Mouse (Mus musculus) limb, embryonic 11.5 days (tissue): ENCODE results near the gene Narfl. TPM values are rescaled to one million over a fixed set of nuclear protein-coding genes. Genes with fewer than 3 reads are reported as not detected.

Experiments
- ATAC-seq: fragments of 200-750 bp; cut with Nextera tagmentation; 2 replicates; pipeline ENCODE4 v1.8.0; 2017; ENCODE audit warnings: low read depth; ENCODE audit not compliant: insufficient number of reproducible peaks, low FRiP score, low TSS enrichment
- DNase-seq: peaks from one replicate; pipeline ENCODE4 v3.0.0-alpha.2; 2015; ENCODE audit warnings: low spot score
- H3K27ac ChIP-seq: fragments of 300-500 bp; sonication (generic); replicated peaks from 2 replicates; pipeline ENCODE4 v1.5.1; 2014; ENCODE audit warnings: low read depth, mild to moderate bottlenecking, low read length
- H3K27me3 ChIP-seq: fragments of 300-500 bp; sonication (generic); 2 replicates; pipeline ENCODE4 v1.6.1; 2014; ENCODE audit warnings: mild to moderate bottlenecking, low read length, mixed read lengths; ENCODE audit not compliant: control insufficient read depth, insufficient read depth
- H3K36me3 ChIP-seq: fragments of 300-500 bp; sonication (generic); 2 replicates; pipeline ENCODE4 v1.6.1; 2014; ENCODE audit warnings: mild to moderate bottlenecking, low read length, moderate library complexity, mixed read lengths; ENCODE audit not compliant: control insufficient read depth, insufficient read depth
- H3K4me1 ChIP-seq: fragments of 300-500 bp; sonication (generic); 2 replicates; pipeline ENCODE4 v1.6.1; 2014; ENCODE audit warnings: low read length, mixed read lengths; ENCODE audit not compliant: control insufficient read depth, insufficient read depth
- H3K4me2 ChIP-seq: fragments of 300-500 bp; sonication (generic); 2 replicates; pipeline ENCODE4 v1.6.1; 2014; ENCODE audit warnings: low read depth, mild to moderate bottlenecking, moderate library complexity; ENCODE audit not compliant: severe bottlenecking
- H3K4me3 ChIP-seq: fragments of 300-500 bp; sonication (generic); 2 replicates; pipeline ENCODE4 v1.5.1; 2014; ENCODE audit warnings: low read depth, low read length
- H3K9ac ChIP-seq: fragments of 300-500 bp; sonication (generic); 2 replicates; pipeline ENCODE4 v1.6.1; 2014; ENCODE audit warnings: mild to moderate bottlenecking, low read length
- H3K9me3 ChIP-seq: fragments of 300-500 bp; sonication (generic); 2 replicates; pipeline ENCODE4 v1.6.1; 2016; ENCODE audit warnings: low read length; ENCODE audit not compliant: control insufficient read depth
- WGBS: fragments of 180-500 bp; shearing (Covaris S2); extraction: QIAGEN DNeasy Blood & Tissue Kit; methylation state at CpG from one replicate; pipeline ENCODE4 v1.1.7; 2014; 5-methylcytosine and 5-hydroxymethylcytosine counted together
- polyA plus RNA-seq: library from polyadenylated mRNA; unstranded; fragments of >200 nt; fragmentation: Nextera tagmentation; extraction: Ambion mirVana; gene quantifications from 2 replicates; pipeline ENCODE4 v1.2.1, GENCODE M21; 2014

Narfl gene
- polyA plus RNA-seq, 1 experiment from 2014 or later, result 23.6 TPM

- Histone ChIP-seq H3K9ac (no peak overlapping the region), H3K27me3 (no peaks in the 10 kb centered on the region), H3K4me3 (no peak overlapping the region), H3K4me2 (no peak overlapping the region), H3K27ac (no peak overlapping the region), H3K4me1 (peaks cover 4% of the 10 kb centered on the region; the same call in 1 of the 2 replicates), H3K36me3 (no peaks in the 10 kb centered on the region), H3K9me3 (no peaks in the 10 kb centered on the region)
- WGBS, result 44% methylated on average over 4 of the region's 4 CpGs
- DNase-seq (no peak), ATAC-seq (no peak)
Measured at GRCm38 (mm10) chr17:25755627-25756377, 17.8 kb upstream of the Narfl start.

GRCm38 (mm10) chr17:25756378-25757242 lies 17.0 kb upstream of the Narfl start:
- Histone ChIP-seq H3K27ac (no peak overlapping the region), H3K4me3 (no peak overlapping the region), H3K4me2 (no peak overlapping the region), H3K9me3 (no peaks in the 10 kb centered on the region), H3K27me3 (no peaks in the 10 kb centered on the region), H3K4me1 (peaks cover 4% of the 10 kb centered on the region; the same call in 1 of the 2 replicates), H3K9ac (no peak overlapping the region; the same call in 1 of the 2 replicates), H3K36me3 (no peaks in the 10 kb centered on the region)
- ATAC-seq (no peak), DNase-seq (no peak)
- WGBS, result 79% methylated on average over 9 of the region's 9 CpGs

- Histone ChIP-seq H3K27me3 (no peaks in the 10 kb centered on the region), H3K27ac (no peak overlapping the region), H3K4me3 (no peak overlapping the region), H3K9me3 (no peaks in the 10 kb centered on the region), H3K4me1 (peaks cover 4% of the 10 kb centered on the region; the same call in 1 of the 2 replicates), H3K4me2 (no peak overlapping the region), H3K9ac (no peak overlapping the region), H3K36me3 (no peaks in the 10 kb centered on the region)
- DNase-seq (no peak), ATAC-seq (no peak)
- WGBS, result 78% methylated on average over 3 of the region's 3 CpGs
Measured at GRCm38 (mm10) chr17:25757691-25758090, 15.9 kb upstream of the Narfl start.

- H3K36me3 ChIP-seq, result no peaks in the 10 kb centered on the region
- H3K27me3 ChIP-seq, result no peaks in the 10 kb centered on the region
- no peak overlapping the region for H3K27ac ChIP-seq
Measured at GRCm38 (mm10) chr17:25760148-25760547, 13.4 kb upstream of the Narfl start.

GRCm38 (mm10) chr17:25761561-25761970 lies 12.0 kb upstream of the Narfl start:
- WGBS, result 67% methylated on average over 4 of the region's 4 CpGs
- DNase-seq (no peak), ATAC-seq (no peak)
- Histone ChIP-seq H3K27me3 (no peaks in the 10 kb centered on the region), H3K27ac (no peak overlapping the region), H3K9ac (no peak overlapping the region), H3K9me3 (no peaks in the 10 kb centered on the region), H3K4me1 (peaks cover 3% of the 10 kb centered on the region; the same call in 1 of the 2 replicates), H3K4me3 (no peak overlapping the region), H3K4me2 (no peak overlapping the region), H3K36me3 (no peaks in the 10 kb centered on the region)

More at GRCm38 (mm10) chr17:25760148-25760547, 13.4 kb upstream of the Narfl start:
- H3K9me3 ChIP-seq, result no peaks in the 10 kb centered on the region
- 79% methylated on average over 8 of the region's 8 CpGs for WGBS
- no peak overlapping the region for H3K4me2 ChIP-seq
- ATAC-seq (no peak), DNase-seq (no peak)
- H3K4me1 ChIP-seq, result peaks cover 4% of the 10 kb centered on the region; the same call in 1 of the 2 replicates
- no peak overlapping the region for H3K4me3 ChIP-seq
- H3K9ac ChIP-seq, result no peak overlapping the region

- DNase-seq (no peak), ATAC-seq (no peak)
- Histone ChIP-seq H3K27ac (no peak overlapping the region), H3K9me3 (no peaks in the 10 kb centered on the region), H3K4me2 (no peak overlapping the region), H3K9ac (no peak overlapping the region), H3K4me3 (no peak overlapping the region), H3K4me1 (peaks cover 3% of the 10 kb centered on the region; the same call in 1 of the 2 replicates), H3K27me3 (no peaks in the 10 kb centered on the region), H3K36me3 (no peaks in the 10 kb centered on the region)
- WGBS, result 31% methylated on average over 3 of the region's 3 CpGs
Measured at GRCm38 (mm10) chr17:25762591-25762990, 11.0 kb upstream of the Narfl start.

GRCm38 (mm10) chr17:25765886-25766285 lies 7.7 kb upstream of the Narfl start:
- 29% methylated on average over 5 of the region's 5 CpGs for WGBS

GRCm38 (mm10) chr17:25769331-25769730 lies 4.2 kb upstream of the Narfl start:
- WGBS, result 44% methylated on average over 9 of the region's 9 CpGs
- DNase-seq (no peak), ATAC-seq (no peak)
- Histone ChIP-seq H3K4me2 (no peak overlapping the region), H3K27ac (no peak overlapping the region), H3K4me1 (peaks cover 8% of the 10 kb centered on the region; the same call in 1 of the 2 replicates), H3K9me3 (no peaks in the 10 kb centered on the region), H3K4me3 (no peak overlapping the region), H3K9ac (no peak overlapping the region), H3K36me3 (no peaks in the 10 kb centered on the region), H3K27me3 (no peaks in the 10 kb centered on the region)

More at GRCm38 (mm10) chr17:25765886-25766285, 7.7 kb upstream of the Narfl start:
- no peak overlapping the region for H3K27ac ChIP-seq
- no peak overlapping the region for H3K4me3 ChIP-seq
- H3K36me3 ChIP-seq, result no peaks in the 10 kb centered on the region
- no peak overlapping the region for H3K4me2 ChIP-seq
- peaks cover 3% of the 10 kb centered on the region; the same call in 1 of the 2 replicates for H3K4me1 ChIP-seq
- no peaks in the 10 kb centered on the region for H3K27me3 ChIP-seq
- H3K9me3 ChIP-seq, result no peaks in the 10 kb centered on the region
- H3K9ac ChIP-seq, result no peak overlapping the region
- DNase-seq (peak; percentile 60), ATAC-seq (no peak)
